19 mouse cellular contexts compared by ENCODE assay signal in genomic region chr1:174643431-174644010, GRCm38 (mm10).
"Had no signal": no experiment of that assay in that cellular context is flagged by ENCODE, and none has a peak within 500 bp of the region (broad histone marks: within the 10 kb centered on the region; RNA-seq: fewer than 3 reads in every experiment).

No protein-coding gene starts in this region.

- DNase-seq: kidney, adult 9 months; kidney, postnatal 36 days; layer of hippocampus, adult 9-11 months; liver; liver, embryonic 13.5 days; liver, postnatal 0 days; lung, postnatal 14 days; right cerebral cortex, postnatal 4 days; spleen, adult 18-20 months; thymus, adult 2 months; thymus, postnatal 25 days had no signal

- H3K4me3 ChIP-seq: limb, embryonic 12.5 days; liver, embryonic 13.5 days; lung, embryonic 15.5 days; megakaryocyte, embryonic 14.5 days had no signal

- H3K4me2 ChIP-seq: limb, embryonic 12.5 days; liver, embryonic 13.5 days; lung, embryonic 15.5 days; midbrain, embryonic 11.5 days had no signal

- H3K36me3 ChIP-seq: limb, embryonic 12.5 days; liver, embryonic 13.5 days; lung, embryonic 15.5 days had no signal

- H3K4me1 ChIP-seq: limb, embryonic 12.5 days; liver, embryonic 13.5 days; lung, embryonic 15.5 days; megakaryocyte, embryonic 14.5 days had no signal

- ATAC-seq: intestine, postnatal 0 days; liver, postnatal 0 days; midbrain, embryonic 16.5 days had no signal

- H3K9ac ChIP-seq: limb, embryonic 12.5 days; liver, embryonic 13.5 days; liver, postnatal 0 days; lung, embryonic 15.5 days had no signal

- H3K27me3 ChIP-seq: limb, embryonic 12.5 days; liver, embryonic 13.5 days; lung, embryonic 15.5 days; megakaryocyte, embryonic 14.5 days had no signal

- H3K9me3 ChIP-seq: limb, embryonic 12.5 days; liver, embryonic 13.5 days; lung, embryonic 15.5 days; megakaryocyte, embryonic 14.5 days had no signal

- H3K27ac ChIP-seq: kidney, postnatal 0 days; limb, embryonic 12.5 days; liver, embryonic 13.5 days; lung, embryonic 15.5 days; macrophage had no signal
